Mouse (Mus musculus) kidney, embryonic 14.5 days (tissue): ENCODE measurements around the gene Pstpip1. TPM values are rescaled to one million over a fixed set of nuclear protein-coding genes. Genes with fewer than 3 reads are reported as not detected.

ENCODE experiments used
- ATAC-seq: fragments of 200-750 bp; cut with Nextera tagmentation; 2 replicates; pipeline ENCODE4 v1.8.0; 2017; ENCODE audit warnings: moderate number of reproducible peaks, mild to moderate bottlenecking, moderate TSS enrichment, moderate library complexity; ENCODE audit not compliant: low FRiP score, low TSS enrichment
- H3K27ac ChIP-seq: fragments of 300-500 bp; sonication (generic); 2 replicates; pipeline ENCODE4 v1.5.1; 2014; ENCODE audit warnings: low read depth, mild to moderate bottlenecking, low read length, moderate library complexity, mixed read lengths
- H3K27me3 ChIP-seq: fragments of 300-500 bp; sonication (generic); 2 replicates; pipeline ENCODE4 v1.6.1; 2014; ENCODE audit warnings: mild to moderate bottlenecking, low read length; ENCODE audit not compliant: control insufficient read depth, insufficient read depth
- H3K36me3 ChIP-seq: fragments of 300-500 bp; sonication (generic); 2 replicates; pipeline ENCODE4 v1.6.1; 2014; ENCODE audit warnings: low read length, mixed read lengths; ENCODE audit not compliant: control insufficient read depth, insufficient read depth
- H3K4me1 ChIP-seq: fragments of 300-500 bp; sonication (generic); 2 replicates; pipeline ENCODE4 v1.6.1; 2014; ENCODE audit warnings: low read length, mixed read lengths; ENCODE audit not compliant: control insufficient read depth, insufficient read depth
- H3K4me2 ChIP-seq: fragments of 300-500 bp; sonication (generic); replicated peaks from 2 replicates; pipeline ENCODE4 v1.6.1; 2014; ENCODE audit warnings: low read depth, mild to moderate bottlenecking, low read length
- H3K4me3 ChIP-seq: fragments of 300-500 bp; sonication (generic); 2 replicates; pipeline ENCODE4 v1.5.1; 2014; ENCODE audit warnings: mild to moderate bottlenecking, low read length
- H3K9ac ChIP-seq: fragments of 300-500 bp; sonication (generic); 2 replicates; pipeline ENCODE4 v1.6.1; 2014; ENCODE audit warnings: low read depth, mild to moderate bottlenecking, low read length, moderate library complexity
- H3K9me3 ChIP-seq: fragments of 300-500 bp; sonication (generic); 2 replicates; pipeline ENCODE4 v1.6.1; 2016; ENCODE audit warnings: low read length; ENCODE audit not compliant: control insufficient read depth
- WGBS: fragments of 180-500 bp; shearing (Covaris S2); extraction: QIAGEN DNeasy Blood & Tissue Kit; methylation state at CpG from one replicate; pipeline ENCODE4 v1.1.7; 2014; 5-methylcytosine and 5-hydroxymethylcytosine counted together
- polyA plus RNA-seq: library from polyadenylated mRNA; unstranded; fragments of >200 nt; fragmentation: Nextera tagmentation; extraction: Ambion mirVana; gene quantifications from 2 replicates; pipeline ENCODE4 v1.2.1, GENCODE M21; 2014

Pstpip1 gene
- polyA plus RNA-seq, 1 experiment from 2014 or later: 0.28 TPM

- no peak overlapping the region for H3K4me2 ChIP-seq
- no peak overlapping the region for H3K4me3 ChIP-seq
- 0 out of 2 replicates have a peak, but pooled peaks cover 3% of the 10 kb centered on the region for H3K4me1 ChIP-seq
- no peaks in the 10 kb centered on the region for H3K9me3 ChIP-seq
- no peaks in the 10 kb centered on the region for H3K27me3 ChIP-seq
- WGBS: 80% methylated on average over 4 of the region's 4 CpGs
- ATAC-seq: no peak
- no peaks in the 10 kb centered on the region for H3K36me3 ChIP-seq
- no peak overlapping the region for H3K27ac ChIP-seq
- no peak overlapping the region for H3K9ac ChIP-seq
Observed at GRCm38 (mm10) chr9:56177354-56177753, 87.6 kb downstream of the Pstpip1 start.

Other genes with a start within 250 kb of the Pstpip1 start
- gene Scaper, start 151.8 kb upstream of the Pstpip1 start, polyA plus RNA-seq: 8.9 and 10.3 TPM in 2 replicates
- not detected in 2 replicates for gene 4930563M21Rik, start 79.4 kb upstream of the Pstpip1 start, polyA plus RNA-seq
- gene Rcn2, start 48.1 kb upstream of the Pstpip1 start, polyA plus RNA-seq: 278 and 283 TPM in 2 replicates
- 418 and 533 TPM in 2 replicates for gene Tspan3, start 75.5 kb downstream of the Pstpip1 start, polyA plus RNA-seq